Mouse (Mus musculus) common myeloid progenitor, adult 5-6 weeks (primary cell): ENCODE results near the gene Oaf. TPM values are rescaled to one million over a fixed set of nuclear protein-coding genes. Genes with fewer than 3 reads are reported as not detected.

Experiments used
- ATAC-seq: replicated peaks from 2 replicates; pipeline ENCODE4 v1.8.0; 2016; ENCODE audit warnings: low read depth, mild to moderate bottlenecking, moderate TSS enrichment, inconsistent platforms; ENCODE audit not compliant: poor library complexity, severe bottlenecking
- total RNA-seq: library from RNA; stranded (forward); fragments of 200-1000, 187-1606 nt; gene quantifications from 2 replicates; pipeline ENCODE4 v1.2.3, GENCODE M21; 2017

Oaf gene
- 6.4 and 11.6 TPM in 2 replicates for total RNA-seq

- ATAC-seq = peak; percentile 62
These were observed at the start of gene Oaf for GRCm38 (mm10) chr9:43239712-43240593. Gene Oaf (minus strand): TSS chr9:43239911.

GRCm38 (mm10) chr9:43286870-43287269 lies 47.2 kb upstream of the Oaf start:
- peak; percentile 73 for ATAC-seq

GRCm38 (mm10) chr9:43285281-43285680 lies 45.6 kb upstream of the Oaf start:
- ATAC-seq = no peak

GRCm38 (mm10) chr9:43284284-43284683 lies 44.6 kb upstream of the Oaf start:
- ATAC-seq = peak; percentile 95

GRCm38 (mm10) chr9:43273735-43274134 lies 34.0 kb upstream of the Oaf start:
- ATAC-seq = no peak

- ATAC-seq = no peak
These were observed 32.2 kb upstream of the Oaf start for GRCm38 (mm10) chr9:43271761-43272518.

GRCm38 (mm10) chr9:43270723-43271252 lies 31.1 kb upstream of the Oaf start:
- peak; percentile 52 for ATAC-seq

- no peak for ATAC-seq
These were observed 29.5 kb upstream of the Oaf start for GRCm38 (mm10) chr9:43269166-43269565.

GRCm38 (mm10) chr9:43267357-43267756 lies 27.6 kb upstream of the Oaf start:
- ATAC-seq = peak; percentile 57

- no peak for ATAC-seq
These were observed 25.5 kb upstream of the Oaf start for GRCm38 (mm10) chr9:43265194-43265593.

GRCm38 (mm10) chr9:43263946-43264451 lies 24.3 kb upstream of the Oaf start:
- ATAC-seq = no peak

- ATAC-seq = no peak
These were observed 23.3 kb upstream of the Oaf start for GRCm38 (mm10) chr9:43262811-43263550.

GRCm38 (mm10) chr9:43262390-43262789 lies 22.7 kb upstream of the Oaf start:
- no peak for ATAC-seq

- ATAC-seq = no peak
These were observed 22.2 kb upstream of the Oaf start for GRCm38 (mm10) chr9:43261941-43262340.

- no peak for ATAC-seq
These were observed 21.6 kb upstream of the Oaf start for GRCm38 (mm10) chr9:43261124-43261907.

- ATAC-seq = no peak
These were observed 20.9 kb upstream of the Oaf start for GRCm38 (mm10) chr9:43260661-43261060.

- ATAC-seq = no peak
These were observed 13.6 kb upstream of the Oaf start for GRCm38 (mm10) chr9:43253271-43253681.

- ATAC-seq = no peak
These were observed 13.1 kb upstream of the Oaf start for GRCm38 (mm10) chr9:43252790-43253189.

- no peak for ATAC-seq
These were observed 12.1 kb upstream of the Oaf start for GRCm38 (mm10) chr9:43251786-43252185.
